Mouse (Mus musculus): ENCODE results near the gene Wrap53. TPM values are rescaled to one million over a fixed set of nuclear protein-coding genes. Genes with fewer than 3 reads are reported as not detected.

The Wrap53 gene
- total and polyA plus RNA-seq, 3 experiments: 18.5 to 24.5 TPM; not detected in 1

DNA sequence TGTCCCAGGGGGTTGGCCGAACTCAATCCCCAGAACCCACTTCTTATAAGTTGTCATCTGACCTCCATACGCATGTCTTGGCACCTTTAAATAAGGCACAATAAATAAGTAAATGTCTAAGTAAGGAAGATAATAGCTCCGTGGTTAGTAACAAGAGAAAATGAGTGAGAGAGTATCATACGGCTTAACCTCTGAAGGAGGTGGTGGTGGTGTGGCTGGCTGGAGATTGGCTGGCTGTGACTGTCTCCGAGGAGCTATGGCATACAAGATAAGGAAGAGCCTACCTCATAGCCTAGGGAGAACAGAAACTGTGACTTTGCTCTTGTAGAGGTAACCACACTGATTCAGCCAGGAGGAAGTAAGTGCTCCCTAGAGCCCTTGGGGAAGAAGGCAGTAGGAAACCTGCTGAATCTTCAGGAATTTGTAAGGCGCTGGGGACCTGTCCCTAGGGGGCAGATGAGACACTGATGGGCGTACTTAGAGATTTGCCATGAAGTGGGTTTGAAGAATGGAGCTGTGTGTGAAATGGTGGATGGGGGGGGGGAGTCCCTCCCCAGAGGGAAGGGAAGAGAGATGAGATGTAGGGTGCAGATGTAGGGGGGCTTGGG lies 5.8 kb upstream of the Wrap53 start (continued):
- TF ChIP-seq TBP (IDR thresholded peaks at IDR 0.05; ENCODE audit: low read depth, low read length) (peak; percentile 82), CHD2 (IDR thresholded peaks at IDR 0.05; ENCODE audit: low read length) (no peak; the same call in 1 of the 2 replicates), KAT2A (conservative IDR thresholded peaks at IDR 0.05; ENCODE audit: low read depth, low read length) (no peak), ZKSCAN1 (IDR thresholded peaks at IDR 0.05; ENCODE audit: low read depth, low read length) (no peak), GATA1 (IDR thresholded peaks at IDR 0.05; ENCODE audit: low read depth, low read length) (peak; percentile 96), MYB (IDR thresholded peaks at IDR 0.05; ENCODE audit: low read depth, low read length) (no peak), RCOR1 (IDR thresholded peaks at IDR 0.05; ENCODE audit: low read depth, low read length) (peak; percentile 82), GABPA (IDR thresholded peaks at IDR 0.05; ENCODE audit: low read depth, low read length) (no peak), RAD21 (IDR thresholded peaks at IDR 0.05; ENCODE audit: low read depth, low read length) (no peak)

DNA sequence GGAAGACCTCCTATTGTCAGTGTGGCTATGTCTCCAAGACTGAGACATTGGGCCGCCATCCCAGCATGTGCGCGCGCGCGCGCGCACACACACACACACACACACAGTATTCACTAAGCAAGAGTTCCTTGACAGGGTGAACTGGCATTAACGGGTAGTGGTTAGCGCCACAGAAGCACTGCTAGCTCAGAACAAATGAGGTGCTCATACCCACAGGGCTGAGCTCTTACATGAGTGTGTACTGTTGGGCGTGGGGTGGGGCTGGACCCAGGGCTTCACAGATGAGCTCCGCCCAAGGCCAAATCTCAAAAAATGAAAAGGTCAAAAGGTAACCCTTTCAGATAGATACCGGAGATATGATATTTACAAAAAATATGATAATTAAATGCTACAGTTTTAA lies 4.9 kb upstream of the Wrap53 start:
- TF ChIP-seq BHLHE40 (IDR thresholded peaks at IDR 0.05; ENCODE audit: borderline replicate concordance, low read depth, low read length): no peak
- TF ChIP-seq KAT2A (conservative IDR thresholded peaks at IDR 0.05; ENCODE audit: low read depth, low read length): no peak
- 0 out of 2 replicates have a peak, but pooled peaks have one; percentile 53 for TF ChIP-seq ZMIZ1 (IDR thresholded peaks at IDR 0.05; ENCODE audit: low read depth, low read length)
- TF ChIP-seq USF2 (IDR thresholded peaks at IDR 0.05; ENCODE audit: borderline replicate concordance in 1 of 2, insufficient read depth in 1 of 2, low read depth in 1 of 2, low read length in 2 of 2): no peak
- TF ChIP-seq MAX (IDR thresholded peaks at IDR 0.05; ENCODE audit: low read length): no peak
- H3K27me3 ChIP-seq (ENCODE audit: control insufficient read depth in 1 of 2, insufficient read depth in 2 of 2, low read length in 2 of 2): no peaks in the 10 kb centered on the region
- peaks cover 23 to 54% of the 10 kb centered on the region in 2 experiments for H3K36me3 ChIP-seq (ENCODE audit: control insufficient read depth in 1 of 2, insufficient read depth in 2 of 2, low read length in 2 of 2)
- peak overlapping the region; percentile 20 for H3K9ac ChIP-seq (ENCODE audit: control insufficient read depth, low read depth, low read length, poor library complexity, severe bottlenecking)
- peaks cover 16 to 52% of the 10 kb centered on the region in 2 experiments for H3K4me1 ChIP-seq (ENCODE audit: control insufficient read depth in 1 of 2, insufficient read depth in 2 of 2, low read length in 2 of 2)
- H3K4me3 ChIP-seq (ENCODE audit: control insufficient read depth in 1 of 2, insufficient read depth in 1 of 2, low read depth in 2 of 2, low read length in 2 of 2): peak overlapping the region; percentile 5 to 11; a peak in 1 of 4 replicates
- peaks cover 50% of the 10 kb centered on the region for H3K79me2 ChIP-seq (ENCODE audit: control insufficient read depth, insufficient read depth, low read length, poor library complexity)
- peak overlapping the region; percentile 84 for H3K27ac ChIP-seq (ENCODE audit: control insufficient read depth, low read depth, low read length)
- DNase-seq (ENCODE audit: low read depth, low spot score): peak; percentile 62
- H3K9me3 ChIP-seq (replicated peaks; ENCODE audit: insufficient read depth, low read length): no peaks in the 10 kb centered on the region

DNA sequence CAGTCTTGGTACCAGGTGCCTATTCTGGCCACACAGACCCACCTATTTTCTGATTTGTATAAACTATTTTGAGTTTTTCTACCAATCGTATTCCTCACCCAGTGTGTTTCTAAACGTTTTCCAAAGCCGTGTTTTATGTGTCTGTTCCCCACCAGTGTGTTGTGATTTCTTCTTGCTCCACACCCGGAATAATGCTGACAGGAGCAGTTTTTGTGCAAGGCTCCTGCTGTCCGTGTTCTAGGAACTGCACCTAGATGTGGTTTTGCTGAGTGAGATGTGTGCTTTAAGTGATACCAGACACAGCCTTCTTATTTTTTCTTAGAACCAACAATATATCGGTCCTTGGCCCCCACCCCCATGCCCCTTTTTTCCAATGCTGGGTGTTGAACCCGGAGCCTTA lies 4.0 kb upstream of the Wrap53 start:
- peaks cover 50% of the 10 kb centered on the region for H3K79me2 ChIP-seq (ENCODE audit: control insufficient read depth, insufficient read depth, low read length, poor library complexity)
- 0 out of 2 replicates have a peak overlapping the region, but pooled peaks have one; percentile 2 for H3K9ac ChIP-seq (ENCODE audit: control insufficient read depth, low read depth, low read length, poor library complexity, severe bottlenecking)
- H3K27ac ChIP-seq (ENCODE audit: control insufficient read depth, low read depth, low read length): peak overlapping the region; percentile 84; the same call in 1 of the 2 replicates
- H3K36me3 ChIP-seq (ENCODE audit: control insufficient read depth in 1 of 2, insufficient read depth in 2 of 2, low read length in 2 of 2): peaks cover 17 to 48% of the 10 kb centered on the region in 2 experiments
- no peak overlapping the region for H3K4me3 ChIP-seq (ENCODE audit: control insufficient read depth in 1 of 2, insufficient read depth in 1 of 2, low read depth in 2 of 2, low read length in 2 of 2)
- TF ChIP-seq MXI1 (IDR thresholded peaks at IDR 0.05; ENCODE audit: low read depth, low read length) (no peak), KAT2A (conservative IDR thresholded peaks at IDR 0.05; ENCODE audit: low read depth, low read length) (no peak), SIN3A (IDR thresholded peaks at IDR 0.05; ENCODE audit: low read length) (no peak), JUND (IDR thresholded peaks at IDR 0.05; ENCODE audit: low read depth, low read length) (no peak), NRF1 (IDR thresholded peaks at IDR 0.05; ENCODE audit: insufficient read depth, low read depth, low read length, poor library complexity, severe bottlenecking) (no peak), EP300 (IDR thresholded peaks at IDR 0.05; ENCODE audit: low read depth in 1 of 2, low read length in 2 of 2) (no peak), MAFK (IDR thresholded peaks at IDR 0.05; ENCODE audit: borderline replicate concordance, low read depth, low read length) (0 out of 2 replicates have a peak, but pooled peaks have one; percentile 50)
- no peaks in the 10 kb centered on the region for H3K27me3 ChIP-seq (ENCODE audit: control insufficient read depth in 1 of 2, insufficient read depth in 2 of 2, low read length in 2 of 2)
- H3K9me3 ChIP-seq (replicated peaks; ENCODE audit: insufficient read depth, low read length): no peaks in the 10 kb centered on the region
- DNase-seq (ENCODE audit: low read depth, low spot score): peak; percentile 28
- peaks cover 12 to 46% of the 10 kb centered on the region in 2 experiments for H3K4me1 ChIP-seq (ENCODE audit: control insufficient read depth in 1 of 2, insufficient read depth in 2 of 2, low read length in 2 of 2)

All from MEL (cell line).